Mouse (Mus musculus): ENCODE results near the gene Wfdc12. TPM values are rescaled to one million over a fixed set of nuclear protein-coding genes. Genes with fewer than 3 reads are reported as not detected.
"Not testable (repeated sequence)": the region's sequence is repeated elsewhere in the genome, so short reads cannot be mapped to it uniquely, and the experiment has no call there.

The Wfdc12 gene
- not detected in 2 replicates for polyA plus RNA-seq (2015; fragmentation: Nextera tagmentation; extraction: Ambion mirVana)

DNA sequence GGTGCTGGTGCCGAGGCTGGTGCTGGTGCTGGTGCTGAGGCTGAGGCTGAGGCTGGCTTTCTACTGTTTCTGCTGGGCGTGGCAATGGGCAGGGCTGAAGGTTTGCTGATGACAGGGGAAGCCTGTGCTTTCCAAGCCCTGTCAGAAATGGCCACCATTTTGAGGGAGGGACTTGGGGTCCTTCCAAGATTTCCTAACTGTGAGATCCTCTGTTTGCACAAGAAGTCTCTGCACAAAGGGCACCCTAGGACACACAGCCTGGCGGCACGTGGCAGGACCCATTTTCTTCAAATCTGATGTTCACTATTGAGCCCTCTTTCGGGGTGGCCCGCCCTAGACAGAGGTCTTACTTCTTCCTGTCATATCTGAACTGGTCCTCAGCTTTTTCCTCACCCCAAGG, at the start of gene Wfdc12:
Gene Wfdc12 (minus strand): TSS at position 33 of the 400 bp plus-strand sequence.
- H3K27ac ChIP-seq (replicated peaks), result no peak within 1 kb of the TSS
- H3K9ac ChIP-seq, result no peak within 1 kb of the TSS
- ATAC-seq (ENCODE audit: low read depth), result no peak
- H3K4me3 ChIP-seq, result no peak within 1 kb of the TSS
- H3K4me1 ChIP-seq (replicated peaks), result no peaks in the 10 kb centered on the region
- no peaks in the 10 kb centered on the region for H3K36me3 ChIP-seq
- WGBS, result 87% methylated on average over 6 of the region's 6 CpGs
- no peaks in the 10 kb centered on the region for H3K9me3 ChIP-seq
- H3K4me2 ChIP-seq, result no peak within 1 kb of the TSS
- H3K27me3 ChIP-seq, result no peaks in the 10 kb centered on the region

DNA sequence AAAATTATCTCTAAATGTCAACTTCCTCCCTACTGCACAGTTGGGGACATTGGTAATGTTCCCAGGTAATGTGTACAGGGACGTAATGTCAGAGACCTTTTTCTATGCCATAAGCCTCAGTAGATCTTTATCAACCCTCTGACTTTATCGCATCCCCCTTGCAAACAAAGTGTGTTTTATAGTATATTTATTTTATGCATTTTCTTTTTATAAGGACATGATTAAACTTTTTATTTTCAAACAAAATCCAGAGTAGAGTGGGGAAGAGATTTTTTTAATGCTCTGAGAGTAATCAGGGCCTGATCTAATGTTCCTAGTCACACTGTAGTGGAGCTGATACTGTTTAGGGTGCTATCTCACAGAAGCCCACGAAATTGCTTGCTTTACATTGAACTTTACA, 48.0 kb upstream of the Wfdc12 start, which contains the start of gene Svs2:
Gene Svs2 (minus strand): TSS at position 101 of the 400 bp plus-strand sequence.
- H3K27me3 ChIP-seq, result no peaks in the 10 kb centered on the region
- ATAC-seq (ENCODE audit: low read depth), result no peak
- no peak within 1 kb of the TSS for H3K9ac ChIP-seq
- H3K4me3 ChIP-seq, result no peak within 1 kb of the TSS
- no peaks in the 10 kb centered on the region for H3K4me1 ChIP-seq (replicated peaks)
- H3K9me3 ChIP-seq, result no peaks in the 10 kb centered on the region
- H3K27ac ChIP-seq (replicated peaks), result no peak within 1 kb of the TSS
- H3K4me2 ChIP-seq, result no peak within 1 kb of the TSS
- no peaks in the 10 kb centered on the region for H3K36me3 ChIP-seq
- WGBS, result 86% methylated on average over 3 of the region's 3 CpGs

DNA sequence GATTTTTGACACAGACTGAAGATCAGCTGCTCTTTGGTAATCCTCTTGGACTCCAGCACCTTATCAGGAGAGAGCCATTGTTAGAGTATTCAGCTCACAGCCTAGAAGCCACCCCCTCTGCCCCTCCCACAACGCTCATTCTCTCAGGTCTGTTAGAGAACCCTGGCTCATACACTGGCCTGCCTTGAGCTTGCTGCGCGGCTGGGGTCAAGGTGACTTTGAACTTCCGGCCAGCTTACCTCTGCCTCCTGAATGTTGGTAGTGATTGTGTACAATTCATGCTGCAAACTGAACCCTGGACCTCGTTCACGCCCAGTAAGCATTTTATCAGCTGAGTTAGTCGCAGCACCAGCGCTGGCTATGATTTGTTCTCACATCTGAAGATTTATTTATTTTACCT, 42.3 kb upstream of the Wfdc12 start:
- Histone ChIP-seq H3K4me2 (no peak overlapping the region), H3K27ac (replicated peaks) (no peak overlapping the region), H3K4me1 (replicated peaks) (no peaks in the 10 kb centered on the region), H3K36me3 (no peaks in the 10 kb centered on the region), H3K27me3 (no peaks in the 10 kb centered on the region), H3K4me3 (no peak overlapping the region), H3K9ac (no peak overlapping the region), H3K9me3 (no peaks in the 10 kb centered on the region)
- ATAC-seq (ENCODE audit: low read depth), result no peak
- 90% methylated on average over 8 of the region's 8 CpGs for WGBS

DNA sequence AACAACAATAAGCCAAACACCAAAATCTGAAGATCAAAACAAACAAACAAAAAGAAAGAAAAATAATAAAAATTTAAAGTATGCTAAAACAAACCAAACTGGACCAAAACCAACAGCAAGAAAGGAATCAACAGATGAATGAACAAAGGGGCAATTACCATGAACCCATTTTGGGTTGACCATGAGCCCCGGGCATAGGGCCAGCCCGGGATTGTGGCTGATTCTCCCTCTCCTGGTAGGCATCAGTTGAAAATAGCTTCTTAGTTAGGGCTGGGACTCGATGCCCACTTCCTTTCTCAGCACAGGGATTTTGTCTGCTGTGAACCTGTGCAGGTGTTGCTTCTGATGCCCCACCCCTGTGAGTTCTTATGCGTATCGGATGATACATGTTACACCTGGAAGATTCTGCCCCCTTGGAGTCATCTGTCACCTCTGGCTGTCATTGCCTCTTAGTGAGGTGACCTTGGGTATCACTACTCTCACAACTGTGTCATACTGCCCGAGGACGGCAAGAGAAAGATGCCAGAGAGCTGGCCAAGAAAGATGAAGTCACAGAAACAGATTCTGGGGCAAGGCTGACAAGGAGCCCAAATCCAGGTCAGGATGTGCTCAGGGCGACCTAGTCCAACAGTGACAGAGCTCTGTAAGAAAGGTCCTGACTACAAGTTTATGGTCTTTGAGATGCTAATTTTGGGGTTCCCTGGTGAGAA, 38.1 kb upstream of the Wfdc12 start:
- no peak overlapping the region for H3K9ac ChIP-seq
- no peak overlapping the region for H3K4me3 ChIP-seq
- WGBS, result 86% methylated on average over 8 of the region's 8 CpGs
- no peak overlapping the region for H3K27ac ChIP-seq (replicated peaks)
- no peak for ATAC-seq (ENCODE audit: low read depth)
- no peaks in the 10 kb centered on the region for H3K27me3 ChIP-seq
- H3K9me3 ChIP-seq, result no peaks in the 10 kb centered on the region
- H3K4me2 ChIP-seq, result no peak overlapping the region
- H3K4me1 ChIP-seq (replicated peaks), result no peaks in the 10 kb centered on the region
- H3K36me3 ChIP-seq, result no peaks in the 10 kb centered on the region

DNA sequence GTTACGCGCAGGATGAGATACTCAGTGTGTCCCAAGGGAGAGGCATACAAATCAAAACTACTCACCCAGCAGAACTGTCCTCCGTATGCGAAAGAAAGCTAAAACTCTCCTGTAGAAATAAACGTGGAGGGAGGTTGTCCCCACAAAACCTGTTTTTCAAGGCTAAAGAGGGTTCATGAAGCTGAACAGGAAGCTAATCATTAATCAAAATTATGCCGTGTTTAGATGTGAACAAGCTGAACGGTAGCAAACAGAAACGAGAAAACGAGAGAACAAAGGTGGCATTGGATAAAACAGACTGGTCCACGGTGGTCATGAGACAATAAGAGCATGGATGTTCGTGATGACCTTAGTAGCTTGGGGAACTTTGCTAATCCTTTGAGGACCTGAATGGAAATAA, 31.1 kb upstream of the Wfdc12 start, which contains the start of gene Wfdc15b:
Gene Wfdc15b (minus strand): TSS at position 139 of the 400 bp plus-strand sequence.
- no peaks in the 10 kb centered on the region for H3K4me1 ChIP-seq (replicated peaks)
- H3K4me2 ChIP-seq, result no peak within 1 kb of the TSS
- H3K4me3 ChIP-seq, result no peak within 1 kb of the TSS
- 83% methylated on average over 11 of the region's 11 CpGs for WGBS
- no peaks in the 10 kb centered on the region for H3K27me3 ChIP-seq
- H3K9me3 ChIP-seq, result no peaks in the 10 kb centered on the region
- no peak within 1 kb of the TSS for H3K9ac ChIP-seq
- no peaks in the 10 kb centered on the region for H3K36me3 ChIP-seq
- no peak for ATAC-seq (ENCODE audit: low read depth)
- no peak within 1 kb of the TSS for H3K27ac ChIP-seq (replicated peaks)

DNA sequence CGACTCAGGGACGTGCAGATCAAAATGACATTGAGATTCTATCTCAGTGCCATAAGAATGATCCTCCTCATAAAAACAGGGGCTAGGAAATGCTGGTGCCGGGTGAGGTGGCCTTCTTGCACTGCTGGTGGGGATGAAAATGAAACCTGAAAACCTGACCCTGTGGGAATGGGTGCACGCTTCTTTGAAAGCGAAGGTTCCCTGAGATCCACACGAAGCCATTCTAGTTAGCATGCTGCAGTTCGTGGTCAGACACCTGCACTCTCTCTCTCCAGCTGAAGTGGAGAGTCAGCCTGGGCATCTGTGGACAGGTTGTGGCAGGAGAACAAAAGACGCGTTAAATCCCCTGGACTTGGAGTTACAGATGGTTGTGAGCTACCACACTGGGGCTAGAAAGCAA, 28.9 kb upstream of the Wfdc12 start:
- no peak overlapping the region for H3K4me2 ChIP-seq
- ATAC-seq (ENCODE audit: low read depth), result no peak
- no peak overlapping the region for H3K27ac ChIP-seq (replicated peaks)
- WGBS, result 85% methylated on average over 9 of the region's 9 CpGs
- H3K9ac ChIP-seq, result no peak overlapping the region
- H3K27me3 ChIP-seq, result no peaks in the 10 kb centered on the region
- H3K4me3 ChIP-seq, result no peak overlapping the region
- no peaks in the 10 kb centered on the region for H3K9me3 ChIP-seq
- H3K4me1 ChIP-seq (replicated peaks), result no peaks in the 10 kb centered on the region
- H3K36me3 ChIP-seq, result no peaks in the 10 kb centered on the region

DNA sequence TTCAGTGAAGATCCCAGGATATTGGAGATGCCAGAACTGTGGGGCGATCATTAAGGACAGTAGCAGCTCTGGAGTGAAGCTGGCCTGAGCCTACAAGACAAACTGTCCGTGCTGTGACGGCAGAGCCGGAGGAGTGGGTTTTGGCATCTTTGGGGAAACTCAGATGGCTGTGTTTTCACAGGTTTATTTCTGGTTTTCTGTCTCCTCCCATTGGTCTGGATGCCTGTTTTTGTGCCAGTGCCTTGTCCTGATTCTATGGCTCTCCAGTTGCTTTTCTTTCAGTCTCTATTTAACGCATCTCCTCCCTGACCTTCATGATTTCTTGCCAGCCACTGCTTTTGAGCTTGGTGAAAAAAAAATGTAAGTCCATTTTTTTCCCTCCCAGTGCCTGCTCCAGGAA, 22.3 kb upstream of the Wfdc12 start:
- ATAC-seq (ENCODE audit: low read depth), result no peak
- H3K27ac ChIP-seq (replicated peaks), result no peak overlapping the region
- H3K4me2 ChIP-seq, result no peak overlapping the region
- WGBS, result 90% methylated on average over 5 of the region's 5 CpGs
- no peaks in the 10 kb centered on the region for H3K36me3 ChIP-seq
- no peaks in the 10 kb centered on the region for H3K9me3 ChIP-seq
- no peak overlapping the region for H3K4me3 ChIP-seq
- H3K27me3 ChIP-seq, result no peaks in the 10 kb centered on the region
- no peak overlapping the region for H3K9ac ChIP-seq
- no peaks in the 10 kb centered on the region for H3K4me1 ChIP-seq (replicated peaks)

DNA sequence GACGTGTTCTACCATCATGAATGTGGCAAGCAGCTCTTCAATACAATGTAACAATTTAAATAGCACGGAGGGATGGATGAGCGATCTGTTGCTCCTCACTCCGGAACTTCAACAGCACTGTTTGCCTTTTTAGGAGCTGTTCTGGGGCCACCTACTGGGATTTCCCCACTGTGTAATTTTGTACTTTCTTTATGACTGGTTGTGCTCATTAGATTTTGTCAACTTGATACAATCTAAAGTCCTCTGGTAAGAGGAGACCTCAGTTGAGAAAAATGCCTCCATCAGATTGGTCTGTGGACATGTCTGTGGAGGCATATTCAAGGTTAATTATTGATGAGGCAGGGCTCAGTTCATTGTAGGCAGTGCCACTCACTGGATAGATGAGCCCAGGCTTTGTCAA, 20.5 kb upstream of the Wfdc12 start:
- Histone ChIP-seq H3K4me3 (no peak overlapping the region), H3K9ac (no peak overlapping the region), H3K9me3 (no peaks in the 10 kb centered on the region), H3K4me2 (no peak overlapping the region), H3K27me3 (no peaks in the 10 kb centered on the region), H3K36me3 (no peaks in the 10 kb centered on the region), H3K27ac (replicated peaks) (no peak overlapping the region), H3K4me1 (replicated peaks) (no peaks in the 10 kb centered on the region)
- ATAC-seq (ENCODE audit: low read depth), result no peak
- WGBS, result 84% methylated on average over 4 of the region's 4 CpGs

DNA sequence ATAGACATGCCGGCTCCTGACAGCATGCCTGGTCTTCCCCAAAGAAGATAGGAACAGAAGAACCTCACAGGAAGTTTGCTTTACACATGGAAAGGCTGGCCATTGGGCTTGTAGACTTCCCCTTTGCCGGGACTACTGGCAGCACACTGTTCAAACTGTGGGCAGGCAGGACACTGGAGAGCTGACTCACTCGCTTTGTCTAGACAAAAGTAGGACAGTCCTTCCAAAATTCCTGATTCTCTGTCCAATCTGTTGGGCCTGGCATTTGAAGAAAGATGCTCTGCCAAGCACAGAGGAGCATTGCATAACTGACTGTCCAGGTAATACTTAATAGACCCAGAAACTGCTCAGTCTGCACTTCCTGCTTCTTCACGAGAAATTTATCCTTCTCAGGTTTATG, 16.3 kb upstream of the Wfdc12 start:
- 86% methylated on average over 4 of the region's 4 CpGs for WGBS
- no peak overlapping the region for H3K27ac ChIP-seq (replicated peaks)
- H3K36me3 ChIP-seq, result no peaks in the 10 kb centered on the region
- H3K9me3 ChIP-seq, result no peaks in the 10 kb centered on the region
- no peak for ATAC-seq (ENCODE audit: low read depth)
- H3K9ac ChIP-seq, result no peak overlapping the region
- H3K4me2 ChIP-seq, result no peak overlapping the region
- H3K4me1 ChIP-seq (replicated peaks), result no peaks in the 10 kb centered on the region
- no peaks in the 10 kb centered on the region for H3K27me3 ChIP-seq
- H3K4me3 ChIP-seq, result no peak overlapping the region

DNA sequence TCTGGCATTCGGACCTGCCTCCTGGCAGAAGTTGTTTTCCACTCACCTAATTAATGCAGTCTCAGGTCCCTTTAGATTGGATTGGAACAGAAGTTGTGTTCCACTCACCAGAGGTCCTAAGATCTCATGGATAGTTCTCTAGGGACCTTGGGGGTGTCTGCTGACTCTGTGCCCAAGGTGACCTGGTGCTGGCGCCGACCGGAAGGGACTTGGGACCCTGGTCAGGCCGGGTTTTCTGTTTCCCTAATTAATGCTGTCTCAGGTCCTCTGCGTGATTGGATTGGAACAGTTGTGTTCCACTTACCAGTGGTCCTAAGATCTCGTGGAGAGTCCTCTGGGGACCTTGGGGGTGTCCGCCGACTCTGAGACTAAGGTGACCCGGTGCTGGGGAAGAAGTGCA, 15.6 kb upstream of the Wfdc12 start:
- H3K27ac ChIP-seq (replicated peaks); H3K4me1 ChIP-seq (replicated peaks); H3K4me3 ChIP-seq; H3K27me3 ChIP-seq; H3K9me3 ChIP-seq; H3K36me3 ChIP-seq; H3K4me2 ChIP-seq; H3K9ac ChIP-seq; ATAC-seq (ENCODE audit: low read depth): not testable (repeated sequence)
- 92% methylated on average over 10 of the region's 10 CpGs for WGBS

DNA sequence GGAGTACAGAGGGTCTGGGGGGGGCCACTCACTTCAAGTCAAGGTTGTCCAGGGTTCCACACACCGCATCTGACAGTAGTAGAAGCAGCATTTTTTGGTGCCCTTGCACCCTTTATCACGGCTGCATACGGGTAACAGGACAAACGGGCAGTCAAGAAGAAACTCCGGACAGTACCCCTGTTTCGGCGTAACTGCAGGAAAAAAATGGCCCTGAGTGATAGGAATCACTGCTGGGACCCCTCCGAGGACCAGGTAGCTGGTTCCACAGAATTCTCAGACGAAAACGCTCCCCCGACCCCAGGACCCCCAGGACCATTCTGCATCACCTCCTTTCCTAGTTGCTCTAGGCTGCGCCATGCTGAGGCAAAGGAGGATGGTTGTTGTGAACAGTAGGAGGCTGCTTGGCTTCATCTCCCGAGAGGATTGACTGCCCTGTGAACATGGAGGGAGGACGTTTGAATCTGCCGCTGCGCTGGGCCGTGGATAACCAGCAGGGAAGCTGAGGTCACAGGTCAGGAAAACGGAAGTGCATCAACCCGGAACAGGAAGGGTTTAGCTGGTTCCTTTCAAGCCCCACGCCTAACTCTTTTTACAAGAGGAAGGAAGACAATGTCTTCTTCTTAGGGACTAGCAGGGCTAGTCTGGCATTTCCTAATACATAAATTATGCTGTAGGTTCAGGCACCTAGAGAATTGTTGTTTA, 9.4 kb upstream of the Wfdc12 start, which contains the start of gene Wfdc15a:
Gene Wfdc15a (minus strand): TSS at position 505 of the 702 bp plus-strand sequence.
- Histone ChIP-seq H3K9me3 (no peaks in the 10 kb centered on the region), H3K4me2 (no peak within 1 kb of the TSS), H3K27ac (replicated peaks) (no peak within 1 kb of the TSS), H3K9ac (no peak within 1 kb of the TSS), H3K27me3 (no peaks in the 10 kb centered on the region), H3K4me3 (no peak within 1 kb of the TSS), H3K4me1 (replicated peaks) (no peaks in the 10 kb centered on the region), H3K36me3 (no peaks in the 10 kb centered on the region)
- 76% methylated on average over 20 of the region's 20 CpGs for WGBS
- no peak for ATAC-seq (ENCODE audit: low read depth)

DNA sequence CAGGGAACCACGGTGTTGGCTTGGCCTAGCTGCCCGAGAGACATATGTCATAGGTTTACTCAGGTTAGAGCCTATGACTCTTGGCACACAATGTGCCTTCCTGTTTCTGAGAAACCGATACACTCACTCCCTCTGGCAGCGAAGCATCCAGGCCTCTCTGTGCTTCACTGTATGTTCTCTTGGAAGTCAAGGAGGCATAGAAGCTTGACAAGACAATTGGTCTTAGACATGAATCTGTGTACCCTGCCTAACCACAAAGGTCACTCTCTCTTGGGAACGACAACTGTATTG, 6.2 kb upstream of the Wfdc12 start:
- no peaks in the 10 kb centered on the region for H3K36me3 ChIP-seq
- 85% methylated on average over 5 of the region's 5 CpGs for WGBS
- H3K9ac ChIP-seq, result no peak overlapping the region
- H3K4me3 ChIP-seq, result no peak overlapping the region
- no peaks in the 10 kb centered on the region for H3K27me3 ChIP-seq
- no peaks in the 10 kb centered on the region for H3K4me1 ChIP-seq (replicated peaks)
- no peak overlapping the region for H3K4me2 ChIP-seq
- no peak overlapping the region for H3K27ac ChIP-seq (replicated peaks)
- no peaks in the 10 kb centered on the region for H3K9me3 ChIP-seq
- no peak for ATAC-seq (ENCODE audit: low read depth)

All from neural tube, embryonic 13.5 days (tissue).